Mouse (Mus musculus): Measurements from ENCODE around the gene Ubxn11.

- TF ChIP-seq MAZ (IDR thresholded peaks at IDR 0.05; ENCODE audit: low read depth, low read length) (no peak), ZMIZ1 (IDR thresholded peaks at IDR 0.05; ENCODE audit: low read depth, low read length) (no peak), GATA1 (IDR thresholded peaks at IDR 0.05; ENCODE audit: low read depth, low read length) (no peak), TBP (IDR thresholded peaks at IDR 0.05; ENCODE audit: low read depth, low read length) (no peak), CTCF (IDR thresholded peaks at IDR 0.05 in 2 of 3, conservative IDR thresholded peaks at IDR 0.05 in 1 of 3; ENCODE audit: control insufficient read depth in 1 of 3, insufficient read depth in 1 of 3, low read depth in 2 of 3, low read length in 3 of 3, poor library complexity in 1 of 3, severe bottlenecking in 1 of 3) (no peak), EP300 (IDR thresholded peaks at IDR 0.05; ENCODE audit: low read depth in 1 of 2, low read length in 2 of 2) (no peak), GABPA (IDR thresholded peaks at IDR 0.05; ENCODE audit: low read depth, low read length) (no peak), POLR2A (IDR thresholded peaks at IDR 0.05; ENCODE audit: control insufficient read depth in 1 of 2, insufficient read depth in 1 of 2, low read depth in 1 of 2, low read length in 2 of 2, poor library complexity in 1 of 2) (no peak)
Measured at GRCm38 (mm10) chr4:134156744-134157143, 54.4 kb downstream of the Ubxn11 start.

Measured in MEL (cell line).